Mouse (Mus musculus) liver, embryonic 16.5 days (tissue): Measurements from ENCODE around the gene Ddx52. TPM values are rescaled to one million over a fixed set of nuclear protein-coding genes. Genes with fewer than 3 reads are reported as not detected.

ENCODE experiments used
- ATAC-seq: fragments of 200-750 bp; cut with Nextera tagmentation; 2 replicates; pipeline ENCODE4 v1.8.0; 2017; ENCODE audit warnings: low read depth, mild to moderate bottlenecking, moderate number of reproducible peaks, moderate library complexity
- H3K27ac ChIP-seq: fragments of 300-500 bp; sonication (generic); 2 replicates; pipeline ENCODE4 v1.5.1; 2014; ENCODE audit warnings: mild to moderate bottlenecking, low read length
- H3K27me3 ChIP-seq: fragments of 300-500 bp; sonication (generic); 2 replicates; pipeline ENCODE4 v1.6.1; 2014; ENCODE audit warnings: low read depth, low read length, mixed read lengths; ENCODE audit not compliant: control insufficient read depth, insufficient read depth
- H3K36me3 ChIP-seq: fragments of 300-500 bp; sonication (generic); 2 replicates; pipeline ENCODE4 v1.6.1; 2014; ENCODE audit warnings: mild to moderate bottlenecking; ENCODE audit not compliant: control insufficient read depth, insufficient read depth
- H3K4me1 ChIP-seq: fragments of 300-500 bp; sonication (generic); 2 replicates; pipeline ENCODE4 v1.6.1; 2014; ENCODE audit warnings: low read depth, low read length, mixed read lengths; ENCODE audit not compliant: control insufficient read depth
- H3K4me2 ChIP-seq: fragments of 300-500 bp; sonication (generic); 2 replicates; pipeline ENCODE4 v1.6.1; 2014; ENCODE audit warnings: low read depth, low read length, mixed read lengths
- H3K4me3 ChIP-seq: fragments of 300-500 bp; sonication (generic); 2 replicates; pipeline ENCODE4 v1.5.1; 2014; ENCODE audit warnings: low read depth, mild to moderate bottlenecking, low read length
- H3K9ac ChIP-seq: fragments of 300-500 bp; sonication (generic); 2 replicates; pipeline ENCODE4 v1.6.1; 2014; ENCODE audit warnings: low read depth, low read length
- H3K9me3 ChIP-seq: fragments of 300-500 bp; sonication (generic); replicated peaks from 2 replicates; pipeline ENCODE4 v1.6.1; 2016; ENCODE audit warnings: low read length; ENCODE audit not compliant: control insufficient read depth
- WGBS: fragments of 180-500 bp; shearing (Covaris S2); extraction: QIAGEN DNeasy Blood & Tissue Kit; methylation state at CpG from one replicate; pipeline ENCODE4 v1.1.7; 2014; ENCODE audit not compliant: insufficient replicate concordance; 5-methylcytosine and 5-hydroxymethylcytosine counted together
- polyA plus RNA-seq: library from polyadenylated mRNA; unstranded; fragments of >200 nt; fragmentation: Nextera tagmentation; extraction: Ambion mirVana; gene quantifications from 2 replicates; pipeline ENCODE4 v1.2.1, GENCODE M21; 2015

Ddx52 gene
- polyA plus RNA-seq, 1 experiment from 2014 or later, result 11.2 TPM

- Histone ChIP-seq H3K36me3 (peaks cover 2% of the 10 kb centered on the region; the same call in 1 of the 2 replicates), H3K4me3 (no peak overlapping the region)
Observed at GRCm38 (mm10) chr11:84001257-84001656, 59.4 kb downstream of the Ddx52 start.

GRCm38 (mm10) chr11:84003986-84004385, 62.1 kb downstream of the Ddx52 start:
- 86% methylated on average over 6 of the region's 6 CpGs for WGBS
- no peak overlapping the region for H3K9ac ChIP-seq
- peaks cover 6% of the 10 kb centered on the region for H3K36me3 ChIP-seq
- no peaks in the 10 kb centered on the region for H3K27me3 ChIP-seq
- no peak overlapping the region for H3K27ac ChIP-seq
- no peak overlapping the region for H3K4me2 ChIP-seq
- ATAC-seq, result no peak
- H3K4me3 ChIP-seq, result no peak overlapping the region
- no peaks in the 10 kb centered on the region for H3K9me3 ChIP-seq
- H3K4me1 ChIP-seq, result no peaks in the 10 kb centered on the region

More at GRCm38 (mm10) chr11:84001257-84001656, 59.4 kb downstream of the Ddx52 start:
- Histone ChIP-seq H3K9ac (no peak overlapping the region), H3K27ac (no peak overlapping the region), H3K27me3 (no peaks in the 10 kb centered on the region), H3K4me1 (no peaks in the 10 kb centered on the region), H3K4me2 (no peak overlapping the region), H3K9me3 (no peaks in the 10 kb centered on the region)
- WGBS, result 79% methylated on average over 3 of the region's 3 CpGs
- no peak for ATAC-seq

DNA sequence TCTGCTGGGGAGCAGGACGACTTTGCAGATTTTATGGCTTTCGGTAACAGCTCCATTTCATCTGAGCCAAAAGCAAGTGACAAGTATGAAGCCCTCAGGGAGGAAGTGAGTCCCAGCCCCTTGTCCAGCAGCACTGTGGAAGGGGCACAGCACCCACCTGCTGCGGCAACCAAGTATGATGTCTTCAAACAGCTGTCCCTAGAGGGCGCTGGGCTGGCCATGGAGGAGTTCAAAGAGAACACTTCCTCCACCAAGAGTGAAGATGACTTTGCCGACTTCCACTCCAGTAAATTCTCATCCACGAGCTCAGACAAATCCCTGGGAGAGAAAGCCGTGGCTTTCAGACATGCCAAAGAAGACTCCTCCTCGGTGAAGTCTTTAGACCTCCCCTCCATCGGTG, 67.1 kb downstream of the Ddx52 start:
- no peak overlapping the region for H3K4me2 ChIP-seq
- H3K4me1 ChIP-seq, result no peaks in the 10 kb centered on the region
- H3K4me3 ChIP-seq, result no peak overlapping the region
- H3K36me3 ChIP-seq, result peaks cover 8% of the 10 kb centered on the region
- no peak overlapping the region for H3K27ac ChIP-seq
- H3K9me3 ChIP-seq, result no peaks in the 10 kb centered on the region
- no peaks in the 10 kb centered on the region for H3K27me3 ChIP-seq
- H3K9ac ChIP-seq, result no peak overlapping the region
- ATAC-seq, result no peak
- 69% methylated on average over 9 of the region's 9 CpGs for WGBS

DNA sequence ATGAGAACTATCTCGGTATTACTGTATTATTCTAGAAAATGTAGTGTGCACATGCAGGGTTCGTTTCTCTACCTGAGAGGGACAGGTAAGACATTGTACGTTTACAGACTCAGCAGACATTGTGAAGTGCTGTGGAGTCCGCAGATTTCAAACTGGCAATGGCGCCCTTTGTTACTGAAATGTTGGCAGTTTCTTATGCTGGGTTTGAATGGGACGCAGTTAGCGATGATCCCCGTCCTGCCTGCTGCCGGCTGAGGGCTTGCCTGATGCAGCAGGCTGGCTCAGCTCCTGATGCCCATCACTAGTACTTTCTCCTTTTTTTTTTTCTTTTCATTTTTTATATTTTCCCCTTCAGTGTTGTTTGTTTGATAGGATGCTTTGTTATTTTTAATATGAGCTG, 68.5 kb downstream of the Ddx52 start:
- Histone ChIP-seq H3K36me3 (peaks cover 8% of the 10 kb centered on the region), H3K27ac (no peak overlapping the region), H3K4me1 (no peaks in the 10 kb centered on the region), H3K9me3 (no peaks in the 10 kb centered on the region), H3K4me2 (no peak overlapping the region), H3K9ac (no peak overlapping the region), H3K27me3 (no peaks in the 10 kb centered on the region), H3K4me3 (no peak overlapping the region)
- WGBS, result 85% methylated on average over 9 of the region's 9 CpGs
- no peak for ATAC-seq

DNA sequence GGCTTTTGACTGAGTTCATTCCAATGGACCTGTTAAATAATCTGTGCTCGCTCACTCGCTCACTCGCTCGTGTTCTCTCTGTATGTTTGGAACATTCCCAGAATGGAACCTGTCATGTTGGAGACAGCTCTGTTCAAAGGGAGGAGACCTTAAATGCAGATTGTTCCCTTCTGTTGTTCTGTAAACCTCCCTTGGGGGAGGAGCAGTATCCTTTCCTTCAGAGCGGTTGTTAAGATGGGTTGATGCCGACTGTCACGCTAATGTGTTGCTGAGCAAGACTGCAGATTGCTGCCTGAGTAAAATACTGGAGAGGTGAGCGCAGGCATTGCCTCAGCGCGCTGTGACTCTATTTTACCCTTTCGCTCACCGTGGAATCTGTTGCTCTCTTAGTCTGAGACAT, 69.2 kb downstream of the Ddx52 start:
- Histone ChIP-seq H3K27ac (no peak overlapping the region), H3K9ac (no peak overlapping the region), H3K27me3 (no peaks in the 10 kb centered on the region), H3K36me3 (peaks cover 8% of the 10 kb centered on the region), H3K4me2 (no peak overlapping the region), H3K4me1 (no peaks in the 10 kb centered on the region), H3K4me3 (no peak overlapping the region), H3K9me3 (no peaks in the 10 kb centered on the region)
- no peak for ATAC-seq
- 78% methylated on average over 12 of the region's 12 CpGs for WGBS

DNA sequence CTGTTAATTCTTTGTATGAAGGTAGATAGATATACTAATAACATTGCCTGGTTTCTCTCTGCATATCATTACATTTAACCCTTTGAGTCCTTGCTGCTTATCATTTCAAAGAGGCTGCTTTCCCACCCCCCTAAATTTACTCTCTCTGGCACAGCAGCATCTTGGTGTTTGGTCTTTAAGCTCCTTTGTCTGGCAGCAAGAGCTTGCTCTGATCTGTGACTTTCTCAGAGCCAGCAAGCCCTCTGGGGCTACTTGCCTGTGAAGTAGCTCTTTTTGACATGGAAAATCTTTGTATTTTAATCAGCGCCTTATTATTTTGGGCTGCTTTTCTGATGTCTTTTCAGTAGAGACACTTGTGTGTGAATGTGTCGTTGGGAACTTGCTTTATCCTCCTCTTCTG, 69.7 kb downstream of the Ddx52 start:
- H3K9ac ChIP-seq, result no peak overlapping the region
- H3K36me3 ChIP-seq, result peaks cover 8% of the 10 kb centered on the region
- H3K4me3 ChIP-seq, result no peak overlapping the region
- H3K9me3 ChIP-seq, result no peaks in the 10 kb centered on the region
- H3K27ac ChIP-seq, result no peak overlapping the region
- H3K4me1 ChIP-seq, result peaks cover under 1% of the 10 kb centered on the region; the same call in 1 of the 2 replicates
- ATAC-seq, result no peak
- H3K27me3 ChIP-seq, result no peaks in the 10 kb centered on the region
- no peak overlapping the region for H3K4me2 ChIP-seq
- WGBS, result 81% methylated on average over 2 of the region's 2 CpGs

Other genes starting within 250 kb of the Ddx52 start
- 20.4 and 20.6 TPM in 2 replicates for gene Wfdc17, start 238.1 kb upstream of the Ddx52 start, polyA plus RNA-seq
- 0.18 TPM in 1 of 2 replicates, not detected in the other for gene Wfdc18, start 233.0 kb upstream of the Ddx52 start, polyA plus RNA-seq
- gene Wfdc21, start 195.1 kb upstream of the Ddx52 start, polyA plus RNA-seq, result 52.2 and 61.4 TPM in 2 replicates
- 5.6 and 7.2 TPM in 2 replicates for gene Heatr6, start 188.4 kb upstream of the Ddx52 start, polyA plus RNA-seq
- gene Hnf1b, start 92.0 kb upstream of the Ddx52 start, polyA plus RNA-seq, result 4.6 and 5.9 TPM in 2 replicates
- gene Synrg, start 22.4 kb downstream of the Ddx52 start, polyA plus RNA-seq, result 5.3 and 5.4 TPM in 2 replicates
- gene Dusp14, start 127.2 kb downstream of the Ddx52 start, polyA plus RNA-seq, result 1.5 and 1.8 TPM in 2 replicates
- gene Tada2a, start 187.5 kb downstream of the Ddx52 start, polyA plus RNA-seq, result 7.7 and 7.9 TPM in 2 replicates
- gene Acaca, start 187.6 kb downstream of the Ddx52 start, polyA plus RNA-seq, result 6.0 and 6.7 TPM in 2 replicates
- gene Gm11437, start 225.4 kb downstream of the Ddx52 start, polyA plus RNA-seq, result not detected in 2 replicates